ENCODE assay signal across 10 mouse cellular contexts in the genomic region with DNA sequence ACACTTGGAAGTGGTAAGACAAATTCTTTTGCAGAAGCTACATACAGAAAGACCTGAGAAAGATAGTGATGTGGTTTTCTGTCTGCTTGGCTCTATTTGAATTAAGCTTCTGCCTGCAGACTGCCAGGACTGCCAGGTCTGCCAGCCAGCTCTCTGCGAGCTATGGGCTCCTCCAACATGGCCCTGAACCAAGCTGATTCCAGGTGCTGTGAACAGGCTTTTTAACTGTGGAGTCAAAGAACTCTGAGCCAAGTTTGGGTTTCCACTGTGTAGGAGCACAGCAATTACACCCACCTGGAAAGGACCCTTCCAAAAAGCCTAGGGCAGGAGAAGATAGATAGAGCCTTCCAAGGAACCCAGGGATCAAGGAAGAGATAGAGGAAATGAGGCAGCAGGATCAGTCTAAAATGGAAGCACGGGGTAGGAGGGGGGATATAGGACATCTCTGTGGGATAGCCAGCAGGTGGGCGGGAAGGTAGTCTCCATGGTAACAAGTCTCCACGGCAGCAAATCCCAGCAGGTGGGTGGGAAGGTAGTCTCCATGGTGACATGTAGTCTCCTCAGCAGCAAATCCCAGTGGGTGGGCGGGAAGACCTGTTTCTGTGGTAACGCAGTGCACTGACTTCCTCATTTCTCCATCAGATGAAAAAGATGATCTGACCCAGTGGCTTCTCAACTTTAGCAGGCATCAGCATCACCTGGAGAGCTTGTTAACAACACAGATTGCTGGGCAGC. TPM values are rescaled to one million over a fixed set of nuclear protein-coding genes. Genes with fewer than 3 reads are reported as not detected.
DNase-seq lines count a peak whose midpoint lies in the region; ATAC-seq lines count a peak whose summit lies in the region.
"Had no signal": no experiment of that assay in that cellular context is flagged by ENCODE, and none has a peak within 500 bp of the region (broad histone marks: within the 10 kb centered on the region; RNA-seq: fewer than 3 reads in every experiment).

No protein-coding gene starts in this region.

- 0 out of 2 replicates have a peak, but pooled peaks cover 9% of the 10 kb centered on the region for H3K4me1 ChIP-seq in forebrain, embryonic 15.5 days
- no peaks in the 10 kb centered on the region for H3K4me1 ChIP-seq in neural tube, embryonic 15.5 days

- DNase-seq in cerebellum, postnatal 10 days, result peak; percentile 65 to 75
- DNase-seq in layer of hippocampus, postnatal 10 days (ENCODE audit: low spot score in 2 of 2), result peak; percentile 45 to 60
- DNase-seq in kidney, adult 8-10 months, result no peak
- DNase-seq in adipocyte (ENCODE audit: low spot score), result no peak
- DNase-seq in kidney, postnatal 4 days, result no peak
- DNase-seq: adrenal gland, postnatal 14 days; lung, embryonic 14.5 days had no signal

- H3K4me3 ChIP-seq in forebrain, embryonic 15.5 days, result no peak overlapping the region
- H3K4me3 ChIP-seq in neural tube, embryonic 15.5 days (replicated peaks), result no peak overlapping the region

- H3K27me3 ChIP-seq in forebrain, embryonic 15.5 days, result no peaks in the 10 kb centered on the region
- H3K27me3 ChIP-seq in neural tube, embryonic 15.5 days (replicated peaks), result no peaks in the 10 kb centered on the region

- WGBS in forebrain, embryonic 15.5 days, result 28% methylated on average over 6 of the region's 6 CpGs
- WGBS in neural tube, embryonic 15.5 days, result 30% methylated on average over 6 of the region's 6 CpGs

- H3K4me2 ChIP-seq in forebrain, embryonic 15.5 days (replicated peaks), result no peak overlapping the region
- no peak overlapping the region for H3K4me2 ChIP-seq in neural tube, embryonic 15.5 days
- H3K4me2 ChIP-seq: lung, embryonic 14.5 days had no signal

- peaks cover 20% of the 10 kb centered on the region; the same call in 1 of the 2 replicates for H3K36me3 ChIP-seq in forebrain, embryonic 15.5 days
- peaks cover 35% of the 10 kb centered on the region for H3K36me3 ChIP-seq in neural tube, embryonic 15.5 days

- no peak overlapping the region for H3K27ac ChIP-seq in forebrain, embryonic 15.5 days (replicated peaks)
- H3K27ac ChIP-seq in neural tube, embryonic 15.5 days (replicated peaks), result no peak overlapping the region; the same call in 1 of the 2 replicates

- peak; percentile 71 for ATAC-seq in forebrain, embryonic 15.5 days (replicated peaks)
- peak; percentile 45; the same call in 1 of the 2 replicates for ATAC-seq in neural tube, embryonic 15.5 days (ENCODE audit: low FRiP score)

- no peak overlapping the region for H3K9ac ChIP-seq in forebrain, embryonic 15.5 days (replicated peaks)
- no peak overlapping the region for H3K9ac ChIP-seq in neural tube, embryonic 15.5 days (replicated peaks)
- H3K9ac ChIP-seq: lung, embryonic 14.5 days had no signal

- no peaks in the 10 kb centered on the region for H3K9me3 ChIP-seq in forebrain, embryonic 15.5 days
- H3K9me3 ChIP-seq in neural tube, embryonic 15.5 days (replicated peaks), result no peaks in the 10 kb centered on the region

RNA-seq across cellular contexts. Expression of a gene that starts 14.8 kb away (rescaled TPM):
- polyA plus RNA-seq in forebrain, embryonic 15.5 days (2015; fragmentation: Nextera tagmentation; extraction: Ambion mirVana), result 53.6 and 55.8 TPM in 2 replicates
- total RNA-seq in layer of hippocampus, postnatal 10 days (2021), result 100 to 1,000 TPM; 210 to 217 TPM
- polyA plus RNA-seq in neural tube, embryonic 15.5 days (2015; fragmentation: Nextera tagmentation; extraction: Ambion mirVana), result 72.1 and 77.2 TPM in 2 replicates

RNA-seq across cellular contexts. Expression of a gene that starts 40.0 kb away (rescaled TPM):
- 21.6 and 28.6 TPM in 2 replicates for polyA plus RNA-seq in forebrain, embryonic 15.5 days (2015; fragmentation: Nextera tagmentation; extraction: Ambion mirVana)
- total RNA-seq in layer of hippocampus, postnatal 10 days (2021), result 10 to 100 TPM; 34.0 to 34.5 TPM
- polyA plus RNA-seq in neural tube, embryonic 15.5 days (2015; fragmentation: Nextera tagmentation; extraction: Ambion mirVana), result 21.9 and 23.7 TPM in 2 replicates

RNA-seq across cellular contexts. Expression of a gene that starts 45.0 kb away (rescaled TPM):
- not detected in 2 replicates for polyA plus RNA-seq in forebrain, embryonic 15.5 days (2015; fragmentation: Nextera tagmentation; extraction: Ambion mirVana)
- not detected for total RNA-seq in layer of hippocampus, postnatal 10 days (2021)
- not detected in 2 replicates for polyA plus RNA-seq in neural tube, embryonic 15.5 days (2015; fragmentation: Nextera tagmentation; extraction: Ambion mirVana)
- total RNA-seq: adrenal gland, postnatal 14 days had no signal
- polyA plus RNA-seq: heart, postnatal 0 days; lung, embryonic 14.5 days had no signal

RNA-seq across cellular contexts. Expression of a gene that starts 45.7 kb away (rescaled TPM):
- 4.3 and 7.1 TPM in 2 replicates for polyA plus RNA-seq in forebrain, embryonic 15.5 days (2015; fragmentation: Nextera tagmentation; extraction: Ambion mirVana)
- 1 to 10 TPM; 2.6 to 3.1 TPM for total RNA-seq in layer of hippocampus, postnatal 10 days (2021)
- 6.1 and 27.4 TPM in 2 replicates for polyA plus RNA-seq in neural tube, embryonic 15.5 days (2015; fragmentation: Nextera tagmentation; extraction: Ambion mirVana)

RNA-seq across cellular contexts. Expression of a gene that starts 50.0 kb away (rescaled TPM):
- not detected in 2 replicates for polyA plus RNA-seq in forebrain, embryonic 15.5 days (2015; fragmentation: Nextera tagmentation; extraction: Ambion mirVana)
- total RNA-seq in layer of hippocampus, postnatal 10 days (2021), result not detected
- polyA plus RNA-seq in neural tube, embryonic 15.5 days (2015; fragmentation: Nextera tagmentation; extraction: Ambion mirVana), result not detected in 2 replicates
- total RNA-seq: adrenal gland, postnatal 14 days had no signal
- polyA plus RNA-seq: lung, embryonic 14.5 days had no signal

Comparison
In these comparisons a context has a peak if more than half of its experiments do, and no peak if none do; other contexts are left out.
1. DNase-seq: peak in cerebellum, postnatal 10 days (2 of 2) and layer of hippocampus, postnatal 10 days (2 of 2); none in kidney, adult 8-10 months (0 of 2), adipocyte (single experiment) and kidney, postnatal 4 days (0 of 2).